Mouse (Mus musculus) myocyte (in vitro differentiated cells): ENCODE results near the gene Tor4a.

ENCODE experiments used
- E2F4 ChIP-seq: IDR thresholded peaks from one replicate; pipeline ENCODE4 v1.6.1; 2011; ENCODE audit warnings: mild to moderate bottlenecking, control low read depth, moderate library complexity; ENCODE audit not compliant: insufficient read depth
- MAX ChIP-seq: IDR thresholded peaks from one replicate; pipeline ENCODE4 v1.6.1; 2011; ENCODE audit warnings: low read depth, mild to moderate bottlenecking, control low read depth
- POLR2A ChIP-seq: IDR thresholded peaks from one replicate; pipeline ENCODE4 v1.6.1; 2011; ENCODE audit warnings: low read depth, mild to moderate bottlenecking, control low read depth, moderate library complexity; ENCODE audit not compliant: insufficient read length

- TF ChIP-seq POLR2A, result no peak
- TF ChIP-seq E2F4, result no peak
- TF ChIP-seq MAX, result no peak
These were observed 19.0 kb downstream of the Tor4a start for GRCm38 (mm10) chr2:25177685-25178084.
